Mouse (Mus musculus) embryo, embryonic 11.5 days (tissue): ENCODE measurements around the gene Dusp5.

Experiments used
- DNase-seq: peaks from one replicate; pipeline ENCODE4 v3.0.0-alpha.2; 2012; ENCODE audit warnings: low read depth, low spot score

Dusp5 gene

DNA sequence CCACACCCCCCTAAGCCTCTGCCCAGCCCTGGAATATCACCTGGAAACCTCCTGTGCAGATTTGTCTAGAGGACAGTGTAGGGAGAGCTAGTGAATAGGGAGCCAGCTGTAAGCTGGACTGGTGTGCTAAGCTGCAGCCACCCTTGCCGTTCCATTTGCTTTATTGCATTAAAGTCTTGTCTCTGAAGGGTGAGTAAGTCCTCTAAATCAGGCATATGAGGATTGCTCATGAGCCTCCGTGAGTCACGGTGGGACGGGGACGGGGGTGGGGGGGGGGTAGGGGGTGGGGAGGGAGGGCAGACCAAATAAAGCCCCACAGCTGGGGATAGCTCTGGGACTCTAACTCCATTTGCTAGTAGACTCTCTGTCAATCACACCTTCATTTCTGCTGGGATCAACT, 14.7 kb downstream of the Dusp5 start:
- DNase-seq = no peak

DNA sequence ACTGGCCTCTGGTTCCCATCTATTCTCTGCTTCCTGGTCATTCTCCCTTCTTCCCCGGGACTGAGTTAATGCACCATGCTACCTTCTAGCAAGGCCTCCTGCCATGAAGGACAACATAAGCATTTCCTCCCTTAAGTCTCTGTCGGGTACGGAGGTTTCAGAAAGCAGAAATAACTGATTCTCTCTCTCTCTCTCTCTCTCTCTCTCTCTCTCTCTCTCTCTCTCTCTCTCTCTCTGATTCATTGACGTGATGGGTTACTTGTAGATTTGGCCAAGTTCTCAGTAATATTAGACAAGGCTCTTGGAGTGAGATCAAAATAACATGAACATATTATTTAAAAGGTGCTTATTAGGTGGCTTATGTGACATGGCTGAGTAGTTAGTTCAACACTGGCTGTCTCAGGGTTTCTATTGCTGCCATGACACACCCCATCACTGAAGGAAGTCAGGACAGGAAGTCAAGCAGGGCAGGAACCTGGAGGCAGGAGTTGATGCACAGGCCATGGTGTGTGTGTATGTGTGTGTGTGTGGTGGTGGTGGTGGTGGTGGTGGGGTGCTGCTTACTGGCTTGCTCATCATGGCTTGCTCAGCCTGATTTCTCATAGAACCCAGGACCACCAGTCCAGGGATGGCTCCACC, 16.1 kb downstream of the Dusp5 start:
- DNase-seq = no peak

GRCm38 (mm10) chr19:53547597-53547996, 18.7 kb downstream of the Dusp5 start:
- DNase-seq = no peak

- DNase-seq = no peak
These were observed 22.1 kb downstream of the Dusp5 start for GRCm38 (mm10) chr19:53550972-53551371.

GRCm38 (mm10) chr19:53552216-53552786, 23.4 kb downstream of the Dusp5 start:
- DNase-seq = no peak

- no peak for DNase-seq
These were observed 23.9 kb downstream of the Dusp5 start for GRCm38 (mm10) chr19:53552795-53553194.

DNA sequence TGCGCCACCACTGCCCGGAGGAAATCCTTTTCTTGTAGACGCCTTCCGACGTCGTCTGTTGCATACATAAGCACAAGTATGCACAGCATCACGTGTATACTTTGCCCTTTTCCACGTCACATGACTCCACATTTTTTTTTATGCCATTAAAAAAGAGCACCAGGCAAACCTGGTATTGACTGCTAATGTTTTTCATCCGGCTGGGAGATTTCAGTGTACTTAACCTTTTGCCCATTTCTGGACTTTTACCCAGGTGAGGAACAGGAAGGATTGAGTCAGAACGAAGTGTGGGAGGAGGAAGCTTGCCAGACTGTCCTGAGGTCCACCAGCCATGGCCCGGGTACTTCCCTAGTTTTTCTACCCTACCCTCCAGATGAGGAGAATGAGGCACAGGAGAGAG, 25.5 kb downstream of the Dusp5 start:
- no peak for DNase-seq

- DNase-seq = no peak
These were observed 26.2 kb downstream of the Dusp5 start for GRCm38 (mm10) chr19:53554981-53555616.

GRCm38 (mm10) chr19:53556841-53557240, 27.9 kb downstream of the Dusp5 start:
- no peak for DNase-seq

DNA sequence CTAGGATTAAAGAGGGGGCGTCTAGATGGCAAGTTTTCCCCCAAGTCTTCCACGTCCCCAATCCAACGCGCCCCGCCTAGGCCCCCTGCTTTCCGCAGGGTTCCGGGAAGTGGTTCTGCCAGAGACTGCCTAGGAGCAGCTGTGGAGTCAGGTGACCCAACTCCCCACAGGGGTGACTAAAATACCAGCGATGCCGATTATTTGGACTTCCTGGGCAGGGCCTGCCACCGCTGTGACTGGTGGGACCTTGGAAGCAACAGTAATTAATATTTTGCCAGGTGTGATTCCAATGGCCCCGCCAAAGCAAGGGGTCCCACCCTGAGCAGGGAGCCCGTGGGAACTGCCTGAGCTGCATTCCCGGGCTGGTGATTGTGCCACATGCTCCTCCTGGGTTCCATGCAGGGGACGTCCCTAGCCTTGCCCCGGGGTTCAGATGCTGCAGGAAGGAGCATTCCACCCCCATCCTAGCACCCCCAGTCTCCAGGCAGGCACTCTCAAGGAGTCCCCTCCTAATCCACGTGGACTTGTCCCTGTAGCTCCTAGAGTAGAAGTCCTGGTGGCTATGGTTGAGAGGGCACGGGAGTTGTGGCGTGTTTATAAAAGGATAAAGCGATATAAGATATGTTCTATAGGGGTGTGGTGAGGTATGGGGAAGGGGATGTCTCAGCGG, 28.5 kb downstream of the Dusp5 start:
- no peak for DNase-seq

GRCm38 (mm10) chr19:53560436-53560835, 31.5 kb downstream of the Dusp5 start:
- no peak for DNase-seq

DNA sequence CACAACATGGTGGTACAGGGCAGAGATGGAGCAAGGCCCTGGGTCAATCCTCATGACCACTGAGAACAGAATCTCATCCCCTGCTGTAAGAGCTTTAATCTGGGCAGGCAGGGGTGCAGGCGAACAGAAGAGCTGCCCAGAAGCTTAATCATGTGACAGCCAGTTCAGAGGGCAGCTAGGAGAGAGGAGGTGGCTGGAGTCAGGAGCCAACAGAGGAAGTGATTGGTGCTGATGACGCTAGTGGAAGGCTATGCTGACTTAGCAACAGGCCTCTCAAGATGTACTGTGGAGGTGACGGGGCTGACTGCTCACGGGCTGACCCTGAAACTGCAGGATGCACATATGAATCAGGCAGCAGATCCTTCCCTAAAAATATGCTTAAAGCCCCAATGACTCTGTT, 35.3 kb downstream of the Dusp5 start:
- no peak for DNase-seq

GRCm38 (mm10) chr19:53565565-53566277, 36.8 kb downstream of the Dusp5 start:
- no peak for DNase-seq

- DNase-seq = no peak
These were observed 39.0 kb downstream of the Dusp5 start for GRCm38 (mm10) chr19:53567864-53568263.

DNA sequence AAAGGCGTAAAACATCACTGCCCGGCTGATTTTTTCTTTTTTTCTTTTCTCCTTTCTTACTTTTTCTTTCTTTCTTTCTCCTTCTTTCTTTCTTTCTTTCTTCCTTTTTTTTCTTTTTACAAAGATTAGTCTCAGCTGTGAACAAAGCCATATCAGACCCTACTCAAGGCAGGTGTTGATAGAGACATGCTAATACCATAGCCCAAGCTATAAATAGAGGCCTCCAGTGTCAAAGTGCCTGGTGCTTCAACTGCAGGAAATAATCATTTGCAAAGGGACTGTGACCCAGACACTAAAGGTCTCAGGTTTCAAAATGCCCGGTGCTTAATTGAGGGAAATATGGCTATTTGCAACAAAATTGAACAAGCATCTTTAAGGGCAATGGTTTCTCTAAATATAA, 39.6 kb downstream of the Dusp5 start:
- no peak for DNase-seq

DNA sequence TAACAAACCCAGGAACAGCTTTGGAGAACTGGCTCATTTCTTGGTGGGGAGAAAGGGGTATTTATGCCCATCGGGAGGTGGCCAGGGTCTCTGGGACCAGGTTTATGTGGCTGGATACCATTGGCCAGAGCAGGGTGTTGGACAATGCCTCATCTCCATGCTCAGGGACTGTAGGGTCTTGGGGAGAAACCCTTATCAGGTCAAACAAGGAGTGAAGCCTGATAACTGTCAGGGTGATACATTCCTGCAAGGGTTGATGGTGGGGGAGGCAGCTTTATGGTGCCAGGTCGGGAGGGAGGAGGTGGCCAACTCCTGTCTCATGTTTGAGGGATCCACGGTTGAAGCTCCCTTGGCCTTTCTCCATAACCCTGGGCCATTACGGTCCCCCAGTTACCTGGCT, 42.1 kb downstream of the Dusp5 start:
- no peak for DNase-seq

- no peak for DNase-seq
These were observed 42.9 kb downstream of the Dusp5 start for GRCm38 (mm10) chr19:53571501-53572428.

DNA sequence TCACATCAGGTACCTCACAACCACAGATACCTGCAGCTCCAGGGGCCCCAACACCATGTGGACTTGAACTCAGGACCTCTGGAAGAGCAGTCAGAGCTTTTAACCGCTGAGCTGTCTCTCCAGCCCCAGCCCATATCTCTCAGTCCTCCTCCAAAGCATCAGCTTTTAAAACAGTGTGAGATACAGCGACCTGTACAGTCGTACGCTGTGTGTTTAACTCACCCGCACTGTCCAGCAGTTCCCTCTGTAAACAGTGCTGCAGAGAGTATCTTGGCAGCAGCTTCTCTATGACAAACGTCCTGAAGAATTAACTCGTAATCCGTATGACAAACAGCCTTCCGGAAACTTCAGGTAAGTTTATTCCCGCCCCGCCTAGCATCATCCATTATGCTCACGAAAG, 43.7 kb downstream of the Dusp5 start:
- no peak for DNase-seq

- no peak for DNase-seq
These were observed 44.2 kb downstream of the Dusp5 start for GRCm38 (mm10) chr19:53573151-53573550.

DNA sequence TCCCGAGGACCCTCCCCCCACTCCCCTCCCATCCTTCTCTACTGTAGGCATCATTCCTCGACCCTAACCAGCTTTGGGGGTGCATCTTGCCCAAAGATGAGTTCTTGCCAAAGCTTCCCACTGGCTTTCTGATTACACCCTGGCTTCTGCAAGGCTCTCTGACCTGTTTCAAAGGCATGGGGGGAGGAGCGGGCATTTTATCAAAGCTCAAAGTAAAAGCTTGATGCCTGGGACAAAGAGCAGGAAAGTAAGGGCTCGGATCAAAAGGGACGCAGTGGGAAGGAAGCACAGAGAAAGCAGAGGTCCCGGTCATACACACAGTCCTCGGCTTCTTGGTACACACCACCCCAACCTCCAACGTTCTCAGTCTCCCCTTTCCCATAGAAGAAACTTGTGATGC, 45.2 kb downstream of the Dusp5 start:
- no peak for DNase-seq

GRCm38 (mm10) chr19:53574546-53574945, 45.6 kb downstream of the Dusp5 start:
- no peak for DNase-seq
